Mouse (Mus musculus) testis, adult 2 months (tissue): ENCODE results near the gene 5730480H06Rik.

Experiments used
- CTCF ChIP-seq: fragments of 200-500 bp; IDR thresholded peaks from 2 replicates; pipeline ENCODE4 v1.5.1; 2012; ENCODE audit warnings: low read depth, mild to moderate bottlenecking, inconsistent platforms, low read length, moderate library complexity; ENCODE audit not compliant: control insufficient read depth, insufficient read depth, insufficient replicate concordance
- POLR2A ChIP-seq: fragments of 200-500 bp; IDR thresholded peaks from 2 replicates; pipeline ENCODE4 v1.6.1; 2012; ENCODE audit warnings: low read depth, mild to moderate bottlenecking, inconsistent platforms, low read length, moderate library complexity; ENCODE audit not compliant: control insufficient read depth

- no peak for TF ChIP-seq CTCF
- no peak for TF ChIP-seq POLR2A
Observed at GRCm38 (mm10) chr5:48411462-48411861, 83.7 kb downstream of the 5730480H06Rik start.
